Mouse (Mus musculus): ENCODE results near the gene Asic5. TPM values are rescaled to one million over a fixed set of nuclear protein-coding genes. Genes with fewer than 3 reads are reported as not detected.

The Asic5 gene
- polyA plus RNA-seq, 2 experiments: not detected

- no peak overlapping the region for H3K4me2 ChIP-seq (replicated peaks; ENCODE audit: low read depth, low read length, severe bottlenecking)
- H3K27me3 ChIP-seq (ENCODE audit: control insufficient read depth, insufficient read depth, low read length): no peaks in the 10 kb centered on the region
- H3K9me3 ChIP-seq (ENCODE audit: control insufficient read depth, low read length): no peaks in the 10 kb centered on the region
- H3K27ac ChIP-seq (replicated peaks; ENCODE audit: low read depth, low read length): no peak overlapping the region
- no peaks in the 10 kb centered on the region for H3K4me1 ChIP-seq (ENCODE audit: control insufficient read depth, insufficient read depth, low read length)
- no peak for ATAC-seq (ENCODE audit: low FRiP score, low read depth)
- no peak overlapping the region for H3K9ac ChIP-seq (ENCODE audit: low read depth, low read length, severe bottlenecking)
- DNase-seq (ENCODE audit: low spot score): no peak
- TF ChIP-seq POLR2A (IDR thresholded peaks at IDR 0.05; ENCODE audit: borderline replicate concordance, extremely low read depth, insufficient read depth, insufficient read length): no peak
- WGBS: 87% methylated on average over 7 of the region's 7 CpGs
- H3K4me3 ChIP-seq (replicated peaks; ENCODE audit: low read length): no peak overlapping the region
- H3K36me3 ChIP-seq (ENCODE audit: control insufficient read depth, insufficient read depth, low read length): no peaks in the 10 kb centered on the region; the same call in 1 of the 2 replicates
Observed at GRCm38 (mm10) chr3:81944851-81945393, 37.2 kb upstream of the Asic5 start.

- H3K36me3 ChIP-seq (ENCODE audit: control insufficient read depth, insufficient read depth, low read length): no peaks in the 10 kb centered on the region; the same call in 1 of the 2 replicates
- H3K9me3 ChIP-seq (ENCODE audit: control insufficient read depth, low read length): no peaks in the 10 kb centered on the region
- H3K27ac ChIP-seq (replicated peaks; ENCODE audit: low read depth, low read length): no peak overlapping the region
- no peak for TF ChIP-seq POLR2A (IDR thresholded peaks at IDR 0.05; ENCODE audit: borderline replicate concordance, extremely low read depth, insufficient read depth, insufficient read length)
- ATAC-seq (ENCODE audit: low FRiP score, low read depth): no peak
- no peaks in the 10 kb centered on the region for H3K4me1 ChIP-seq (ENCODE audit: control insufficient read depth, insufficient read depth, low read length)
- no peak overlapping the region for H3K4me2 ChIP-seq (replicated peaks; ENCODE audit: low read depth, low read length, severe bottlenecking)
- WGBS: 95% methylated on average over 1 of the region's 1 CpGs
- H3K9ac ChIP-seq (ENCODE audit: low read depth, low read length, severe bottlenecking): no peak overlapping the region
- no peaks in the 10 kb centered on the region for H3K27me3 ChIP-seq (ENCODE audit: control insufficient read depth, insufficient read depth, low read length)
- DNase-seq (ENCODE audit: low spot score): no peak
- H3K4me3 ChIP-seq (replicated peaks; ENCODE audit: low read length): no peak overlapping the region
Observed at GRCm38 (mm10) chr3:81949048-81949447, 33.0 kb upstream of the Asic5 start.

GRCm38 (mm10) chr3:81951785-81952184, 30.3 kb upstream of the Asic5 start:
- no peak overlapping the region for H3K4me3 ChIP-seq (replicated peaks; ENCODE audit: low read length)
- no peak for DNase-seq (ENCODE audit: low spot score)
- no peak overlapping the region for H3K9ac ChIP-seq (ENCODE audit: low read depth, low read length, severe bottlenecking)
- no peaks in the 10 kb centered on the region for H3K27me3 ChIP-seq (ENCODE audit: control insufficient read depth, insufficient read depth, low read length)
- no peaks in the 10 kb centered on the region; the same call in 1 of the 2 replicates for H3K36me3 ChIP-seq (ENCODE audit: control insufficient read depth, insufficient read depth, low read length)
- no peak for TF ChIP-seq POLR2A (IDR thresholded peaks at IDR 0.05; ENCODE audit: borderline replicate concordance, extremely low read depth, insufficient read depth, insufficient read length)
- H3K27ac ChIP-seq (replicated peaks; ENCODE audit: low read depth, low read length): no peak overlapping the region
- 70% methylated on average over 2 of the region's 2 CpGs for WGBS
- ATAC-seq (ENCODE audit: low FRiP score, low read depth): no peak
- H3K4me2 ChIP-seq (replicated peaks; ENCODE audit: low read depth, low read length, severe bottlenecking): no peak overlapping the region
- H3K4me1 ChIP-seq (ENCODE audit: control insufficient read depth, insufficient read depth, low read length): no peaks in the 10 kb centered on the region
- no peaks in the 10 kb centered on the region for H3K9me3 ChIP-seq (ENCODE audit: control insufficient read depth, low read length)

GRCm38 (mm10) chr3:81957484-81957883, 24.6 kb upstream of the Asic5 start:
- Histone ChIP-seq H3K36me3 (ENCODE audit: control insufficient read depth, insufficient read depth, low read length) (no peaks in the 10 kb centered on the region), H3K4me1 (ENCODE audit: control insufficient read depth, insufficient read depth, low read length) (no peaks in the 10 kb centered on the region), H3K4me2 (replicated peaks; ENCODE audit: low read depth, low read length, severe bottlenecking) (no peak overlapping the region), H3K9ac (ENCODE audit: low read depth, low read length, severe bottlenecking) (no peak overlapping the region), H3K27ac (replicated peaks; ENCODE audit: low read depth, low read length) (no peak overlapping the region), H3K27me3 (ENCODE audit: control insufficient read depth, insufficient read depth, low read length) (no peaks in the 10 kb centered on the region), H3K4me3 (replicated peaks; ENCODE audit: low read length) (no peak overlapping the region), H3K9me3 (ENCODE audit: control insufficient read depth, low read length) (no peaks in the 10 kb centered on the region)
- 48% methylated on average over 5 of the region's 5 CpGs for WGBS
- ATAC-seq (ENCODE audit: low FRiP score, low read depth): no peak
- DNase-seq (ENCODE audit: low spot score): no peak
- no peak for TF ChIP-seq POLR2A (IDR thresholded peaks at IDR 0.05; ENCODE audit: borderline replicate concordance, extremely low read depth, insufficient read depth, insufficient read length)

- WGBS: 76% methylated on average over 5 of the region's 5 CpGs
Observed at GRCm38 (mm10) chr3:81961336-81961735, 20.8 kb upstream of the Asic5 start.

More at GRCm38 (mm10) chr3:81961336-81961735, 20.8 kb upstream of the Asic5 start:
- no peak for TF ChIP-seq POLR2A (IDR thresholded peaks at IDR 0.05; ENCODE audit: borderline replicate concordance, extremely low read depth, insufficient read depth, insufficient read length)
- H3K27me3 ChIP-seq (ENCODE audit: control insufficient read depth, insufficient read depth, low read length): no peaks in the 10 kb centered on the region
- no peaks in the 10 kb centered on the region for H3K36me3 ChIP-seq (ENCODE audit: control insufficient read depth, insufficient read depth, low read length)
- H3K27ac ChIP-seq (replicated peaks; ENCODE audit: low read depth, low read length): no peak overlapping the region
- H3K4me1 ChIP-seq (ENCODE audit: control insufficient read depth, insufficient read depth, low read length): no peaks in the 10 kb centered on the region
- no peak overlapping the region for H3K4me3 ChIP-seq (replicated peaks; ENCODE audit: low read length)
- DNase-seq (ENCODE audit: low spot score): no peak
- ATAC-seq (ENCODE audit: low FRiP score, low read depth): no peak
- H3K9me3 ChIP-seq (ENCODE audit: control insufficient read depth, low read length): no peaks in the 10 kb centered on the region
- no peak overlapping the region for H3K4me2 ChIP-seq (replicated peaks; ENCODE audit: low read depth, low read length, severe bottlenecking)
- H3K9ac ChIP-seq (ENCODE audit: low read depth, low read length, severe bottlenecking): no peak overlapping the region
